Mouse (Mus musculus) B cell, adult 2 months (primary cell): ENCODE measurements around the gene Dynlt1b.
"Not testable (repeated sequence)": the region's sequence is repeated elsewhere in the genome, so short reads cannot be mapped to it uniquely, and the experiment has no call there.

ENCODE experiments used
- DNase-seq, 2 experiments: peaks; one replicate each; pipeline ENCODE4 v3.0.0; 2022

Dynlt1b gene

GRCm38 (mm10) chr17:6467638-6468461 lies 37.9 kb downstream of the Dynlt1b start:
- DNase-seq = not testable (repeated sequence)

- not testable (repeated sequence) for DNase-seq
These were observed 40.1 kb downstream of the Dynlt1b start for GRCm38 (mm10) chr17:6470031-6470430.

GRCm38 (mm10) chr17:6470671-6471070 lies 40.8 kb downstream of the Dynlt1b start:
- DNase-seq = not testable (repeated sequence)

DNA sequence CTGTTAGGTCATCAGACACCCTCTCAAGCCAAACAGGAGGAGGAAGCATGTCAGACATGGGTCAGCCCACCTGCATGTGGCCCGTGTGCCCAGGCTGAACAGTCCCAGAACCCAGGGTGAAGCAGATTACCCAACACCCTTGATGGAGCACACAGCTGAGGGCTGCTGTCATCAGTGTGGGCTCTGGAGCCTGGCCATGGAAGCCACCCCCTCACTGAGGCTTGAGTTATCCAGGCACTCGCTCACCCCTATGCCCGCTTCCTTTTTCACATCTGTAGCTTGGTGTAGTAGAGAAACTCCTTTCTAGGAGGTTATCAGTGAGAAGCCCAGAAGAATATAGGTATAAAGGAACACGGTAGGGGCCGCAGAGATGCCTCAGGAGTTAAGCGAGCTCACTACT lies 45.4 kb downstream of the Dynlt1b start:
- DNase-seq = not testable (repeated sequence)

GRCm38 (mm10) chr17:6475913-6476312 lies 46.0 kb downstream of the Dynlt1b start:
- not testable (repeated sequence) for DNase-seq

DNA sequence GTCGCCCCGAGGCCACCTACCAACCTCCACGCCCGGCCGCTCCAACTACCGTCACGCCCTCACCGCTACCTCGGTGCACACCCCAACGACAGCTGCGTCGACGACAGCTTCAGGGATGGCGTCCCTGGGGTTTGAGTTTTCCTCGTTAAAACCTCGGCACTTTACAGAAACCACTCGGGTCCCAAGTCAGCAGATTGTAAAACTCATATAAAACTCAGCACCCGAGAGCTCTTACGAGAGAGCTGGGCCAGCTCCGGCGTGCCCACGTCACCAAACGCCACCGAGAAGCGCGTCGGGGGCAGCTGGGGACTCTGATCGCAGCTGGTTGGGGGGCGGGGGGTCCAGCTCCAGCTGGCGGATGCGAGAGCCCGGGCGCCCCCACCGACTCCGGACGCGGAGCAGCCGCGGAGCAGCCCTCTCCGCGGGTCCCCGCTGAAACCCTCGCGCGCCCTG lies 46.6 kb downstream of the Dynlt1b start:
- DNase-seq = peak in 1 of 2 experiments; percentile 27

DNA sequence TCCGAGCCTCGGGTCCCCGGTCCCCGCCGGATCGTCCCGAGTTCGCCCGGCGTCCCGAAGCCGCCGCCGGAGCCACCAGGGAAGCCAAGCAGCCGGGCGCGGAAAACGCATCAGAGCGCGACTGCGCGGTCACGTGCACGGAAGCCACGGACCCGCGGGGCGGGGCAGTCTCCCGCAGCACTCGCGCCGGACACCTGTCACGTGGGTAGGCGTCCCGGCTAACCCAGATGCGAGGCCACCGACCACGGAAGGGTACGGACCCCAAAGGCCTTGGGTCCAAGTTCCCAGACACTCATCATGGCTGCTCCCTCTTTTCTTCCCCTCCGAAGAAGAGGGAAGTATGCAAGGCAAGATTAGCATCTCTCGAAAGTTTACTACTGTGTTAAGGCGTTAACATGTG lies 47.1 kb downstream of the Dynlt1b start:
- not testable (repeated sequence) for DNase-seq

GRCm38 (mm10) chr17:6480855-6481589 lies 51.1 kb downstream of the Dynlt1b start:
- not testable (repeated sequence) for DNase-seq

DNA sequence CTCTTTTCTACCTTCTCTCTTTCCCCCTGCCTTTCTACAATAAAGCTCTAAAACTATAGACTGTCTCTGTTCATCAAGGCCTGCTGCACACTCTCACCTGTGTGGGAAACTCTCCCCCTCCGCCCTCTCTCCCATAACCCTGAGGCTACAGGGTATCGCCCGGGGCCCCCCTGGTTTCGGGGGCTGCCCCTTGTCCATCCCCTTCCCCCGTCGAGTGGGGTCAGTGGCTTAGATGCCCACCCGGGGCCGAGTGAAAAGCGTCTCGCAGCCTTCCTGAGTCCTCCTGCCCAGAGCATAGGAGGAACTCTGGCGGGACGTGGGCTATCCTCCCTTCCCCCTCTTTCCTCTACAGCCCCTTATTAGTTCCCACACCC lies 51.7 kb downstream of the Dynlt1b start:
- DNase-seq = not testable (repeated sequence)

DNA sequence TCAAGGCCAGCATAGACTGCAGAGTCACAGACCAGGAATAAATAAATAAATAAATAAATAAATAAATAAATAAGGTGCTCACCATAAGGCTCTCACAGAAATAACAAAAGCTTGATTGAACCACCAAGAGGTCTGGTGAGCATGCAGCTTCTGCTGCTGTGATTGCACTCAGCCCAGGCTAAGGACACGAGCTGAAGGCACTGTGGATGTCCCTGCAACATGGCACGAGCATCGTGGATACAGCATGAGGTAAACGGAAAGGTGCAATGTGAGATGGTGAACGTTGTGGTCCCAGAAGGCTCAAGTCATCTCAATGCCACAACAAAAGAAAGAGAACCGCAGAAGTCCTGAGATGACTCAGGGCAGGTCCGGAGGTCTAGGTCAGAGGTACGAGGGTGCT lies 52.3 kb downstream of the Dynlt1b start:
- not testable (repeated sequence) for DNase-seq
